Mouse (Mus musculus) embryonic facial prominence, embryonic 14.5 days (tissue): ENCODE data around the gene Grcc10. TPM values are rescaled to one million over a fixed set of nuclear protein-coding genes. Genes with fewer than 3 reads are reported as not detected.

Experiments used
- ATAC-seq: fragments of 200-750 bp; cut with Nextera tagmentation; 2 replicates; pipeline ENCODE4 v1.8.0; 2017; ENCODE audit warnings: low read depth, moderate number of reproducible peaks, moderate TSS enrichment
- DNase-seq: peaks from one replicate; pipeline ENCODE4 v3.0.0-alpha.2; 2015; ENCODE audit warnings: low spot score
- H3K27ac ChIP-seq: fragments of 300-500 bp; sonication (generic); replicated peaks from 2 replicates; pipeline ENCODE4 v1.5.1; 2014; ENCODE audit warnings: low read depth, mild to moderate bottlenecking, low read length, moderate library complexity
- H3K27me3 ChIP-seq: fragments of 300-500 bp; sonication (generic); replicated peaks from 2 replicates; pipeline ENCODE4 v1.6.1; 2014; ENCODE audit warnings: low read length; ENCODE audit not compliant: control insufficient read depth, insufficient read depth
- H3K36me3 ChIP-seq: fragments of 300-500 bp; sonication (generic); 2 replicates; pipeline ENCODE4 v1.6.1; 2014; ENCODE audit warnings: low read length, mixed read lengths; ENCODE audit not compliant: control insufficient read depth, insufficient read depth
- H3K4me1 ChIP-seq: fragments of 300-500 bp; sonication (generic); 2 replicates; pipeline ENCODE4 v1.6.1; 2014; ENCODE audit warnings: antibody characterized with exemption, low read length; ENCODE audit not compliant: control insufficient read depth, insufficient read depth
- H3K4me2 ChIP-seq: fragments of 300-500 bp; sonication (generic); 2 replicates; pipeline ENCODE4 v1.6.1; 2014; ENCODE audit warnings: low read depth, mild to moderate bottlenecking, low read length, moderate library complexity, mixed read lengths
- H3K4me3 ChIP-seq: fragments of 300-500 bp; sonication (generic); 2 replicates; pipeline ENCODE4 v1.5.1; 2014; ENCODE audit warnings: low read depth, mild to moderate bottlenecking, low read length
- H3K9ac ChIP-seq: fragments of 300-500 bp; sonication (generic); 2 replicates; pipeline ENCODE4 v1.6.1; 2014; ENCODE audit warnings: low read depth, mild to moderate bottlenecking, low read length, moderate library complexity, mixed read lengths
- H3K9me3 ChIP-seq: fragments of 300-500 bp; sonication (generic); 2 replicates; pipeline ENCODE4 v1.6.1; 2016; ENCODE audit warnings: low read length; ENCODE audit not compliant: control insufficient read depth
- WGBS: fragments of 180-500 bp; shearing (Covaris S2); extraction: QIAGEN DNeasy Blood & Tissue Kit; methylation state at CpG from one replicate; pipeline ENCODE4 v1.1.7; 2014; 5-methylcytosine and 5-hydroxymethylcytosine counted together
- polyA plus RNA-seq: library from polyadenylated mRNA; unstranded; fragments of >200 nt; fragmentation: Nextera tagmentation; extraction: Ambion mirVana; gene quantifications from 2 replicates; pipeline ENCODE4 v1.2.1, GENCODE M21; 2014

Gene Grcc10
- polyA plus RNA-seq, 1 experiment from 2014 or later, result 392 TPM

DNA sequence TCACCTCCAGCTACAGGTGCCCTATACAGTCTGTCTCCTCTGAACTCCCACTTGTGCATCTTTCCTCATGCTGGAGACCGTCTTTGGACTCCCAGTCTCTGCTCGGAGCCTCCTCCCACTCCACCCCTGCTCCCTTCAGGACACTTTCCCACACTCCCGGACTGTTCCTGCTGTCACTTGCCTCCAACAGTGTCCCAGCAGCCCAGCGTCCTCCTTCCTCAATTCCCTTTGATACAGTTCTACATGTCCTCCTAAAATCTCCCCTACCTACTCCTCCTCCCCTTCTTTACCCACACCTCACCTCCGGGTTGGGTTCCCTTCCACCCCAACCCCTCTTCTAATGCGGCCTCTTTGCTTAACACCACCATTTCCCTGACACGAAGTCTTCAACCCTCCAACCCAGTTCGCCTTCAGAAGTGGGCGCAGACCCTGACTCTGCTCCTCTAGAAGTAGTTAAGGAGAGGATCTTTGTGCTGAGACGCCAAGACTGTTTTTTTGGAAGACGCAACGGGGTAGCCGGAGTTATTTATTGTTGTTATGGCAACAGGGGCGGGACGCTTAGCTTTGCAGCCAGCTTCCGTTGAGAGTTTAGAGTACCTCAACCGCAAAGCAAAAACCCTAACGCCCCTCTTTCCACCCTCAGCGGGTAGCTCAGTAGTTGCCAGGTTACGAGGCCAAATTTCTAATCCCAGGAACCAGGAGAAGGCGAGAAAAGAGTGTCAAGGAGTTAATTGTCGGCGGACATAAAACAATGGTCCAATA is 38.2 kb upstream of the Grcc10 start, which contains the start of gene Lrrc23:
Gene Lrrc23, minus strand, starts transcription at position 506 of the 762 bp plus-strand sequence.
- Histone ChIP-seq H3K27ac (no peak within 1 kb of the TSS), H3K4me3 (peak within 1 kb of the TSS; percentile 30), H3K36me3 (no peaks in the 10 kb centered on the region), H3K4me2 (peak within 1 kb of the TSS; percentile 80), H3K9me3 (no peaks in the 10 kb centered on the region), H3K4me1 (peaks cover 17% of the 10 kb centered on the region), H3K27me3 (no peaks in the 10 kb centered on the region), H3K9ac (peak within 1 kb of the TSS; percentile 52)
- WGBS, result 2% methylated on average over 23 of the region's 23 CpGs
- ATAC-seq (peak; percentile 73), DNase-seq (peak; percentile 88)

GRCm38 (mm10) chr6:124770511-124770910 is 29.3 kb upstream of the Grcc10 start:
- no peaks in the 10 kb centered on the region for H3K27me3 ChIP-seq
- DNase-seq (no peak), ATAC-seq (no peak)
- no peak overlapping the region for H3K4me3 ChIP-seq
- no peak overlapping the region for H3K9ac ChIP-seq
- peaks cover 14% of the 10 kb centered on the region for H3K4me1 ChIP-seq
- H3K9me3 ChIP-seq, result no peaks in the 10 kb centered on the region
- no peaks in the 10 kb centered on the region for H3K36me3 ChIP-seq
- H3K4me2 ChIP-seq, result no peak overlapping the region
- WGBS, result 84% methylated on average over 15 of the region's 15 CpGs
- no peak overlapping the region for H3K27ac ChIP-seq

DNA sequence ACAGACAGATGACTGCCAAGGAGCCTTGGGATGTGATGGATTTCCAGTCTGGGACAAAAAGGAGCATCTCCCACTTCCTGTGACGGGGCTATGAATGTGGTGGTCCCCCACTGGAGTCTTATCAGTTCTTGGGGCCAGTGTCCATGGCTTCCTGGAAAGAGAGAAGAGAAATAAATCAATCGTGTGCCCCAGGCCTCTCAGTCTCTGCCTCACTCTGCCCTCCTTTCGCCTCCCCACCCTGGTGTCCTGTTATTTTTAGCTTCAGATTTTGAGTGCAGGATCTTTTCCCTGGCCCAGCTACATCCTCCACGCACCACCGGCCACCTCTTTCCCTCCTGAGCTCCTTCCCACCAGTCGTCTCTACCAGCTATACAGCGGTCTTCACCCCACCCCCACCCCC is 28.8 kb upstream of the Grcc10 start:
- H3K27ac ChIP-seq, result no peak overlapping the region
- H3K27me3 ChIP-seq, result no peaks in the 10 kb centered on the region
- H3K4me3 ChIP-seq, result peak overlapping the region; percentile 60
- ATAC-seq, result no peak
- H3K4me2 ChIP-seq, result peak overlapping the region; percentile 91
- 60% methylated on average over 7 of the region's 7 CpGs for WGBS
- H3K4me1 ChIP-seq, result peaks cover 14% of the 10 kb centered on the region
- no peaks in the 10 kb centered on the region for H3K9me3 ChIP-seq
- no peak for DNase-seq
- peak overlapping the region; percentile 69 for H3K9ac ChIP-seq
- no peaks in the 10 kb centered on the region for H3K36me3 ChIP-seq

DNA sequence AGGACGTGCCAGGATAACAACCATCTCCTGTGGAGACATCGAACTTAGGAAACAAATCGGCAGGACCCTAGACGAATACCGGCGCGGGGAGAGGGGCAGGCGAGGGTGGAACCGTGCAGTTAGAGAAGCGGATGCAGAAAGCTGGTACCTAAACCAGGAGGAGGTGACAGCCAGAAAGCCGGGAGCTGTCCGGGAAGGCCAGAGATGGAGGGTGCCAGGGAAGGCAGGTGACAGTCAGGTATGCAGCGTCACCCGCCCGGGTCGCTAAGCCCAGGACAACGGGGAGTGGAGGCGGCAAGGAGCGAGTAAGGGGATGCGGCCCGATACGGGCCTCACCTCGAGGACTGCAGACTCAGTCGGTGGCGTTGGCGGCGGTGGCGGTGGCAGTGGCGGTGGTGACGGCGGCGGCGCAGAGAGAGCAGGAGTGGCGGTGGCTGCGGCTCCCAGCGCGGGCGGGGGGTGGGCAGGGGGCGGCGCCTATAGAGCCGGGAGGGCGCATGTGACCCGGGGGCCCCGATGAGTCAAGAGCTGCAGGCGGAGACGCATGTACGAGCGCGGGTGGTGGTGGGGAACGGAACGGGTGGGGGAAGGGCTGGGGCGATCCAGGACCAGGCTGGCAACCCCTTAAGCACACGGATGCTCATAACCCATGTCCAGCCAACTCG is 28.1 kb upstream of the Grcc10 start, which contains the start of gene Eno2:
Gene Eno2, minus strand, starts transcription at position 573 of the 665 bp plus-strand sequence.
- Histone ChIP-seq H3K27ac (no peak within 1 kb of the TSS), H3K9me3 (no peaks in the 10 kb centered on the region), H3K4me3 (peak within 1 kb of the TSS; percentile 60), H3K27me3 (no peaks in the 10 kb centered on the region), H3K36me3 (no peaks in the 10 kb centered on the region), H3K9ac (peak within 1 kb of the TSS; percentile 69), H3K4me1 (peaks cover 14% of the 10 kb centered on the region), H3K4me2 (peak within 1 kb of the TSS; percentile 91)
- 1% methylated on average over 33 of the region's 54 CpGs for WGBS
- peak; percentile 71 for ATAC-seq
- peak; percentile 85 for DNase-seq

DNA sequence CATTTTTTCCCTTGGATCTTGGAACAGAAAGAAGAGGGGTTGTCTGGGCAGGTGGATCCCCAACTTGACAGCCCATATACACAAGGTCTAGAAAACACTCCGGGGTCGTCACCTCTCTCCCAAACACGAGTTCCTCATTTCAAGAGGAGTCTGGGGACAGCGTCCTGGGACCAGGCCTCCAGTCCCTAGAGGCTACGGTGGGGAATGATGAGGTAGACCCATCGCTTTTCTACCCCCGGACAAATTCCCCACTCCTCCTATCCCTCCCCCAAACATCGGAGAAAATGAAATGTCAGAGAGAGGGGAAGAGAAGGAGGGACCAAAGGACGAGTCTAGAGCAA is 27.5 kb upstream of the Grcc10 start:
- Histone ChIP-seq H3K27me3 (no peaks in the 10 kb centered on the region), H3K4me3 (peak overlapping the region; percentile 60), H3K9me3 (no peaks in the 10 kb centered on the region), H3K4me2 (peak overlapping the region; percentile 91), H3K4me1 (peaks cover 14% of the 10 kb centered on the region), H3K36me3 (no peaks in the 10 kb centered on the region), H3K27ac (no peak overlapping the region), H3K9ac (peak overlapping the region; percentile 69)
- WGBS, result 5% methylated on average over 9 of the region's 9 CpGs
- DNase-seq, result no peak
- no peak for ATAC-seq

- no peak overlapping the region for H3K9ac ChIP-seq
- H3K27me3 ChIP-seq, result no peaks in the 10 kb centered on the region
- no peaks in the 10 kb centered on the region for H3K36me3 ChIP-seq
- peaks cover 14% of the 10 kb centered on the region for H3K4me1 ChIP-seq
- 27% methylated on average over 18 of the region's 19 CpGs for WGBS
- ATAC-seq, result peak; percentile 28
- H3K4me2 ChIP-seq, result peak overlapping the region; percentile 91
- no peaks in the 10 kb centered on the region for H3K9me3 ChIP-seq
- no peak overlapping the region for H3K27ac ChIP-seq
- H3K4me3 ChIP-seq, result peak overlapping the region; percentile 60
- no peak for DNase-seq
These were observed 26.9 kb upstream of the Grcc10 start for GRCm38 (mm10) chr6:124767920-124768703.

GRCm38 (mm10) chr6:124767536-124767919 is 26.4 kb upstream of the Grcc10 start:
- H3K9me3 ChIP-seq, result no peaks in the 10 kb centered on the region
- H3K4me2 ChIP-seq, result peak overlapping the region; percentile 91
- no peaks in the 10 kb centered on the region for H3K36me3 ChIP-seq
- H3K4me3 ChIP-seq, result 0 out of 2 replicates have a peak overlapping the region, but pooled peaks have one; percentile 6
- DNase-seq (no peak), ATAC-seq (no peak)
- no peak overlapping the region for H3K9ac ChIP-seq
- H3K4me1 ChIP-seq, result peaks cover 14% of the 10 kb centered on the region
- no peak overlapping the region for H3K27ac ChIP-seq
- 34% methylated on average over 4 of the region's 4 CpGs for WGBS
- no peaks in the 10 kb centered on the region for H3K27me3 ChIP-seq

DNA sequence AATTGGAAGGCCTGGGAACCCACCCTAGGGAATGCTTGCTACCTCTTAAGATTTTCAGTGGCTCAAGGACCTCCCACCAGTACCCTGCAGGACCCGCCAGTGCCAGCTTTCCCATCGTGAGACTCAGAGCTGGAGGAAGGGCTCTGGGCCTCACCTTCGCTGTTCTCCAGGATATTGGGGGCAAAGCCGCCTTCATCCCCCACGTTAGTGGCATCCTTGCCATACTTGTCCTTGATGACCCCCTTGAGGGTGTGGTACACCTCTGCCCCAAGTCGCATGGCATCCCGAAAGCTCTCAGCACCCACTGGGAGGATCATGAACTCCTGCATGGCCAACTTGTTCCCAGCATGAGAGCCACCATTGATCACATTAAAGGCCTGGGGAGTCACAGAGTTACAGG is 24.8 kb upstream of the Grcc10 start:
- ATAC-seq, result no peak
- Histone ChIP-seq H3K36me3 (no peaks in the 10 kb centered on the region), H3K27ac (no peak overlapping the region), H3K4me1 (peaks cover 14% of the 10 kb centered on the region), H3K9ac (no peak overlapping the region), H3K9me3 (no peaks in the 10 kb centered on the region), H3K27me3 (no peaks in the 10 kb centered on the region), H3K4me2 (no peak overlapping the region), H3K4me3 (no peak overlapping the region)
- no peak for DNase-seq
- 83% methylated on average over 7 of the region's 7 CpGs for WGBS
